Mouse (Mus musculus): ENCODE data around the gene Men1. TPM values are rescaled to one million over a fixed set of nuclear protein-coding genes. Genes with fewer than 3 reads are reported as not detected.

Men1 gene
- total RNA-seq, 1 experiment from 2014 or later = 60.1 TPM

- DNase-seq = no peak
These were observed 30.1 kb downstream of the Men1 start for GRCm38 (mm10) chr19:6364842-6365241.

DNA sequence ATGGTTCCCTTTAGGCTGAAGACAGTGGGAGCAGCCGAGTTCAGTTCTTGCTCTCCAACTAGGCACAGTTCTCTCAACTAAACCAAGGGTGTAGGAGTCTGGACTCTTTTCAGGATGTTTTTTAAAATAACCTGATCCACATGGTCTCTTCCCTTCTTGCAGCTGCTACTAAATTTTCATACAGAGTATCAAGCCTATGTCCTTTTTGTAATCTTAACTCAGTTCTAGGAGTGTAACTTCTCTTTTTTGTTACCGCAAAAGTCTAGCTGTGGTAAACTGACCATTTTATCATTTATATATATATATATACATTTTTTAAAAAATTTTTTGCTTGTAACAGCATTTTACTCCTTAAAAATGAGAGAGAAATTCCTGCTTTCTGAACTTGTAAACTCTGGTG lies 35.4 kb downstream of the Men1 start:
- no peak for DNase-seq

DNA sequence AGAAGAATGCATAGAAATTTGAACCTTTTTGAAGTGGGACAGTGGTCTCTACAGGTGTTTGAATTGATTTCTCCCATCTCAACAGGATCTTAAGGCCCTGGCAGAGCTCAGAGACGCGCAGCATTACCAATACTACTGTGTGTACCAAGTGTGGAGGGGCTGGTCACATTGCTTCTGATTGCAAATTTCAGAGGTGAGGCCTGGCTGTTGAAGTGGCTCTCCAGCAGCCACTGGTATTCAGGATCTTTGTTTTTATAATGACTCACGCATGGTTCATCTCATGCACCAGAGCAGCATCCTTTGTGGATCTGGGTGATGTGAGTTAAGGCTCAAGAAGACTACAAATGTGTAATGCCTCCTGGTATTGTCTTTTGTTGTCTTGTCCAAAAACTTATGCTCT lies 37.7 kb downstream of the Men1 start:
- no peak for DNase-seq

DNA sequence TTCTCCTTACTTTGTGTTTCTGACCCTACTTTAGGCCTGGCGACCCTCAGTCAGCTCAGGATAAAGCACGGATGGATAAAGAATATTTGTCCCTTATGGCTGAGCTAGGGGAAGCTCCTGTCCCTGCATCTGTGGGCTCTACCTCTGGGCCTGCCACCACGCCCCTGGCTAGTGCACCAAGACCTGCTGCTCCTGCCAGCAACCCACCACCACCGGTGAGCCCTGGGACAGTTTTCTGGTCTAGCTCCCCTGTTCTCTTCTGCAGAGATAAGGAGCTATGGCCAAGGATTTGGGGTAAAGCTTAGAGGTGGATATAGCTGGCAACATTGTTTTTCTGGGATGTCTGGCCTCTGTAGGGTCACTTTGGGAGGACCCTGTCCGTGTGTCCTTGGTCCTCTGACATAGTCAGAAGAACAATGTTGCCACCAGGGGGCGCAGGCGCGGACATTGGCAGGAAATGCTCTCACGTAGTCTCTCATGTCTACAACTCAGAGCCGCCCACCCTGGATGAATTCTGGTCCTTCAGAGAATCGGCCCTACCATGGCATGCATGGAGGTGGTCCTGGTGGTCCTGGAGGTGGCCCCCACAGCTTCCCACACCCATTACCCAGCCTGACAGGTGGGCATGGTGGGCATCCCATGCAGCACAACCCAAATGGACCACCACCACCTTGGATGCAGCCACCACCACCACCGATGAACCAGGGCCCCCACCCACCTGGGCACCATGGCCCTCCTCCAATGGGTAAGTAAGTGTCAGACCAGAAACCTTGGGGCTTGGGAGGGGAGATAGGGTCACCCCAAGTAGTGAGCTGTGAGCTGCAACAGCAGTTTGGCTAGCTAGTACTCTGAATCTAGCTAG lies 39.0 kb downstream of the Men1 start:
- peak; percentile 89 for DNase-seq

DNA sequence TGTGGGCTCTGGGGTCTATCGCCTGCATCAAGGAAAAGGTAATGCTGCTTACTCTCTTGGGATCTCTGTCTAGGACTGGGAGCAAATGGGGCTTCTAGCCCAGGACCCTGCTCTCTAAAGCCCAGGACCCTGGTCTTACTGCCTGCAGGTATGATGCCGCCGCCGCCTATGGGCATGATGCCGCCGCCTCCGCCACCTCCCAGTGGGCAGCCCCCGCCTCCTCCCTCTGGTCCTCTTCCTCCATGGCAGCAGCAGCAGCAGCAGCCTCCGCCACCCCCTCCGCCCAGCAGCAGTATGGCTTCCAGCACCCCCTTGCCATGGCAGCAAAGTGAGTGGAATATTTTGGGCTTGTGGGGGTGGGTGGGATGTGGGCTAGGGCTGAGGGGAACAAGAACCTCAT lies 39.8 kb downstream of the Men1 start:
- no peak for DNase-seq

DNA sequence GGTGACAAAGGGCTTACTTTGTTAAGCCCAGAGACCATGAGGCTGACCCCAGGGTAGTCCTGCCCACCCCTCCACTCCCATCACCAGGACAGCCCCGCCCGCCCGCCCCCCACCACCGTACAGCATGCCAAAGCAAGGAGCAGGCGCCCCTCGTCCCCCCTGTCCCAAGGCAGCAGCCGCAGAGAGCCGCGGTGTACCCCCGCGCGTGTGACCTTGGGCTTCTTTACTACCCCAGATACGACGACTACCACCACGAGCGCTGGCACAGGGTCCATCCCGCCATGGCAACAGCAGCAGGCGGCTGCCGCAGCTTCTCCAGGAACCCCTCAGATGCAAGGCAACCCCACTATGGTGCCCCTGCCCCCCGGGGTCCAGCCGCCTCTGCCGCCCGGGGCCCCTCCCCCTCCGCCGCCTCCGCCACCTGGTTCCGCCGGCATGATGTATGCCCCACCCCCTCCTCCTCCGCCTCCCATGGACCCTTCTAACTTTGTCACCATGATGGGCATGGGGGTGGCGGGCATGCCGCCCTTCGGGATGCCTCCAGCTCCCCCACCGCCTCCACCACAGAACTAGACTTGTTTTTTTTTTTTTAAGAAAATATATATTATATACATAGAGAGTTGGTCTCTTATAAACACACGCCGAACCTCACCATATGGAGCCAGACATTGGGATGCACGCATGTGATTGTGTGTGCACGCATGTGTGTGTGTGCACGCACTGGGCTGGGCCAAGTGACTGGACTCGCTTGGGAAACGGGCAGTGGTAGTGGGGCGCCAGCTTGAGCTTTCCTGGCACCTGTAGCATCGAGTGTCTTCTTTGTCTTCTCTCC lies 40.9 kb downstream of the Men1 start:
- no peak for DNase-seq

- DNase-seq = peak; percentile 66
These were observed 41.4 kb downstream of the Men1 start for GRCm38 (mm10) chr19:6376255-6376564.

- no peak for DNase-seq
These were observed 41.9 kb downstream of the Men1 start for GRCm38 (mm10) chr19:6376643-6377042.

- DNase-seq = no peak
These were observed 42.7 kb downstream of the Men1 start for GRCm38 (mm10) chr19:6377327-6378040.

DNA sequence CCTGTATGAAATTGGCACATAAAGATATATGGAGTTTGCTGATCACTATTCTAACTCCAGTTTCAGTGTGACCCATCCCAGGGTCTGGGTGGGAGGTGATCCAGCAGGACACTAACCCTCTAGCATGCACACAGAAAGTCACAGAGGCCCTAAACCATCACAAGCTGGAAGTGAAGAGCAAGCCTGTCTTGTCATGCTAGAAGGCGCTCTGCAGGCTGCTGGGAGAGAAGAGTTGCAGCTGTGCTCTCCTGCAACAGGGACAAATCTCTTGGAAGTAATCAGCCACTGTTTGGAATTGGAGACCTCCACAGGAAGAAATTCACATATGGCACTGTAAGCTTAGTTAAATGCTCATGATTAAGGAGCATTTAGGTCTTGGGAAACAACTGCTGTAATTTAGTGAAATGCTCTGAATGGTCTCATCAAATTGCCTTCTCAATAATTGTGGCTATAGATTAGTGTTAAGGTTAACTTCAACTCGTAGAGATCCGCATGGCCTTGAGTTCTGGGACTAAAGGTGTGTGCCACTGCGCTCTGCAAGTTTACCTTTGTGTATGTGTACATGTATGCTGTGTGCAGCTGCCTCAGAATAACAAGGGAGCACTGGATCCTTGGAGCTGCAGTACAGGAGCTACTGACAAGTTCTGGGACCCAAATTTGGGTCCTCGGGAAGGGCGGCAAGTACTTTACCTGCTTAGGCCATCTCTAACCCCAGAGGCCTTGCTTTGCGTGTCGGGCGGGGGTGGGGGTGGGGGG lies 45.8 kb downstream of the Men1 start:
- DNase-seq = no peak

DNA sequence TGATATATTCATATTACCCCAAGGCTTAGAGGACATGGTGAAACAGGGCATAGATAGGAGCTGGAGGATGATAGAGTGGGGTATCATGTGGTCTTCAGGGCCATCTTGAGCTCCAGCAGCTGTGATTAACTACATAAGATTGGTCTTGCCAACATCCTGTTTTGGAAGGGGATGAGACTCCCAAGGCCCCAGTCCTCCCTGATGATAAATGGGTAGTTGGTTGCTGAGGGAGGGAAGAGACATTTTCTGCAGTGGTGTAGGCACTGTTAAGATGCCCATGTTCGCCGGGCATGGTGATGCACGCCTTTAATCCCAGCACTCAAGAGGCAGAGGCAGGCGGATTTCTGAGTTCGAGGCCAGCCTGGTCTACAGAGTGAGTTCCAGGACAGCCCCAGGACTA lies 46.5 kb downstream of the Men1 start:
- no peak for DNase-seq

- DNase-seq = no peak
These were observed 47.6 kb downstream of the Men1 start for GRCm38 (mm10) chr19:6382323-6382924.

DNA sequence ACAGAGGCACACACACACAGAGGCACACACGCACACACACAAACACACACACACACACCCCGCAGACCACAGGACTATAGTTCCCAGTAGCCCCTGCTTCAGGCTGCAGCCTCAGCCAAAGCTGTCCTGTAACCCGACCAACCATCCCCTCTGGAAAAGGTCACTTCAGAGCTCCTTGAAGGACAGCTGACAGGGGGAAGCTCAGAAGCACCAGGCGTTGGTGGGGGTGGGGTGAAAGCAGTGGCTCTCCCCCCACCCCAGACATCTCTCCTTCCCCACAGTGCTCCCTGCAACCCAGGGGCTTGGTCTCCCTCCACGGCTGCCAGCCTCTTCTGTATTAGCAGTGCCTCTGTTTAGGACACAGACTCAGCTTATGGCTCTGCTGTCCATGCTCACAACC lies 48.7 kb downstream of the Men1 start:
- DNase-seq = no peak

- peak; percentile 64 for DNase-seq
These were observed 49.3 kb downstream of the Men1 start, which contains the start of gene Pygm for GRCm38 (mm10) chr19:6384128-6384527. Pygm (plus strand) TSS chr19:6384399.

DNA sequence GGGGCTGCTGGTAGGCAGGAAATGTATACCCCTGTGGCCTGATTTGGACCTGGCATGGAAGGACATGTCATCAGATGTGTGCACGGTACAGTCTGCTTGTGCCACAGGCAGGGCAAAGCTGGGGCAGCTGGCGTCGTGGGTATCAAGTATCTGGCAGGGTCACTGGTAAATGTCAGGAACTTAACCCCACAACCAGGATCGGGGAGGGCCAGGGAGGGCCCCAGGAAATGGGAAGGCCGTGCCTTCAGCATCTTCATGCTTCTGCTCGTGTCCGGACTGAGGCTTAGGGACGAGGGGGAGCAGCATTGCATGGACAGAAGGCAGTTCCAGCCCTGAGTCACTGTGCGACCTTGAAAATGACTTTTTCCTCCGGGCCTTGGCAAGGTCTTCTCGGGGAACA lies 50.2 kb downstream of the Men1 start:
- DNase-seq = peak; percentile 59

DNA sequence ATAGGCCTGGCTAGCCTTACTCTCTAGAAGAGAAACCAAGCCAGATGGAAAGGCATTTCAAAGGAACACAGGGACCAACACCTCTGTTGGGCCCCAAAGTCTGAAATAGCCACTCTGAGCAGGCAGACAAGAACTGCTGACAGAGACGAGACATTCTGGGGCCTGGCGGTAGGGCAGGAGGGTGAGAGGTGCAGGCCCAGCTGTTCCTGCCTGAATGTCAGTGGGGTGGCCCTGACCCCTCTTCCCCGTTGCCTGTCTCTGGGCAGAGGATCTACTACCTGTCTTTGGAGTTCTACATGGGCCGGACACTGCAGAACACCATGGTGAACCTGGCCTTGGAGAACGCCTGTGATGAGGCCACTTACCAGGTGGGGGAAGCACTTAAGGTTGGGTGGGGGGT lies 50.6 kb downstream of the Men1 start:
- no peak for DNase-seq

- no peak for DNase-seq
These were observed 51.0 kb downstream of the Men1 start for GRCm38 (mm10) chr19:6385821-6386220.

DNA sequence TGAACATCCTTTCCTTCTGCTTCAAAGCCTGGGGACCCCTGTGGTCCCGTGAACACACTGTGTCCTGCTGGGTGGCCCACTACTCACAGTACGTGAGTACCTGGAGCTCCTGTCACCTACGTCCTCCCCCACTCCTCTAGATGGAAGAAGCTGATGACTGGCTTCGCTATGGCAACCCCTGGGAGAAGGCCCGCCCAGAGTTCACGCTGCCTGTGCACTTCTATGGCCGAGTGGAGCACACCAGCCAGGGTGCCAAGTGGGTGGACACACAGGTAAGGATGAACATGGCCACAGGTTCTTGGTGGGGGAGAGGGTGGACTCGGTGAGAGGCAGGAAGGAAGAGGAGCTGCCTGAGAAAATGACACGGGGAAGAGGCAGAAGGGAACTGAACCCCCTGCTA lies 51.5 kb downstream of the Men1 start:
- no peak for DNase-seq

GRCm38 (mm10) chr19:6388006-6388405 lies 53.2 kb downstream of the Men1 start:
- peak; percentile 49 for DNase-seq

- no peak for DNase-seq
These were observed 55.0 kb downstream of the Men1 start for GRCm38 (mm10) chr19:6389803-6390202.

DNA sequence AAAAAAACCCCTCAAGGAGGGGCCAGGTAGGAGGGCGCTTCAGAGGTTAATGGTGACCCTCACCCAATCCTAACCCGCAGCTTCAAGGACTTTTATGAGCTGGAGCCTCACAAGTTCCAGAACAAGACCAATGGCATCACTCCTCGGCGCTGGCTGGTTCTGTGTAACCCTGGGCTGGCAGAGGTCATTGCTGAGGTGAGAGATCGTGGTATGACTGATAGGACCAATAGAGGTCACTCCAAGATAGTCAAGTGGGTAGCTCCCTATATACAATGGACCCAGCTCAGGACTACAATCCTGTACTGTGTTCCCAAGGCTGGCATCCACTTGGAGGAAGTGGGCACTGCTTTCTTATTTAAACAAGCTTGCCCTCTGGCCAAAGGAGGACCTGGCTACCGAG lies 55.5 kb downstream of the Men1 start:
- DNase-seq = no peak
